40 mouse cellular contexts compared by ENCODE assay signal in genomic region chr3:69993806-69994205, GRCm38 (mm10). TPM values are rescaled to one million over a fixed set of nuclear protein-coding genes. Genes with fewer than 3 reads are reported as not detected.
"Had no signal": no experiment of that assay in that cellular context is flagged by ENCODE, and none has a peak within 500 bp of the region (broad histone marks: within the 10 kb centered on the region; RNA-seq: fewer than 3 reads in every experiment).

No protein-coding gene starts in this region.

- H3K4me3 ChIP-seq: heart, adult 2 months; heart, embryonic 13.5 days; heart, embryonic 15.5 days; hindbrain, embryonic 13.5 days; limb, embryonic 13.5 days; limb, embryonic 15.5 days; liver, embryonic 12.5 days had no signal

- DNase-seq: forebrain, postnatal 0 days; gastrocnemius, postnatal 14 days; gastrocnemius, postnatal 36 days; heart, adult 11 months; heart, adult 2 months; heart, postnatal 14 days; heart, postnatal 36 days; kidney, adult 2 months; kidney, postnatal 10 days; kidney, postnatal 36 days; layer of hippocampus, adult 9-11 months; layer of hippocampus, postnatal 36 days; left cerebral cortex, postnatal 4 days had no signal

- H3K36me3 ChIP-seq: heart, embryonic 13.5 days; heart, embryonic 15.5 days; hindbrain, embryonic 13.5 days; limb, embryonic 13.5 days; limb, embryonic 15.5 days; liver, embryonic 12.5 days had no signal

- ATAC-seq: forebrain, postnatal 0 days; hindbrain, embryonic 16.5 days; intestine, embryonic 16.5 days; liver, embryonic 12.5 days had no signal

- H3K9me3 ChIP-seq: heart, embryonic 13.5 days; heart, embryonic 15.5 days; hindbrain, embryonic 13.5 days; limb, embryonic 13.5 days; limb, embryonic 15.5 days; liver, embryonic 12.5 days had no signal

- H3K27me3 ChIP-seq: heart, embryonic 13.5 days; heart, embryonic 15.5 days; hindbrain, embryonic 13.5 days; limb, embryonic 15.5 days; liver, embryonic 12.5 days had no signal

- H3K27ac ChIP-seq: heart, adult 2 months; heart, embryonic 13.5 days; heart, embryonic 15.5 days; hindbrain, embryonic 13.5 days; limb, embryonic 13.5 days; limb, embryonic 15.5 days; liver, embryonic 12.5 days; liver, embryonic 14.5 days had no signal

- H3K4me2 ChIP-seq: heart, embryonic 11.5 days; heart, embryonic 13.5 days; heart, embryonic 15.5 days; hindbrain, embryonic 13.5 days; limb, embryonic 13.5 days; limb, embryonic 15.5 days; liver, embryonic 12.5 days had no signal

- H3K9ac ChIP-seq: forebrain, postnatal 0 days; heart, embryonic 13.5 days; heart, embryonic 15.5 days; hindbrain, embryonic 13.5 days; limb, embryonic 13.5 days; limb, embryonic 15.5 days; liver, embryonic 12.5 days; liver, embryonic 14.5 days had no signal

- H3K4me1 ChIP-seq: heart, embryonic 13.5 days; heart, embryonic 15.5 days; hindbrain, embryonic 13.5 days; limb, embryonic 13.5 days; limb, embryonic 15.5 days; liver, embryonic 12.5 days had no signal

RNA-seq across cellular contexts. Expression of gene Otol1, which starts 13.6 kb away (rescaled TPM):
- total RNA-seq: forebrain, postnatal 0 days; gastrocnemius, adult 18-20 months; gastrocnemius, adult 8-10 months; gastrocnemius, postnatal 14 days; gastrocnemius, postnatal 36 days; heart, adult 2 months; heart, postnatal 14 days; heart, postnatal 36 days; hematopoietic stem cell, adult 5-6 weeks; layer of hippocampus, adult 18-20 months; layer of hippocampus, adult 8-10 months; layer of hippocampus, postnatal 14 days; layer of hippocampus, postnatal 36 days; left cerebral cortex, adult 18-20 months; left cerebral cortex, adult 8-10 months; left cerebral cortex, postnatal 10 days; left cerebral cortex, postnatal 25 days; liver, adult 2 months had no signal
- polyA plus RNA-seq: forebrain, postnatal 0 days; gonadal fat pad, adult 2 months; heart, adult 2 months; heart, embryonic 11.5 days; heart, embryonic 13.5 days; heart, embryonic 15.5 days; heart, postnatal 0 days; intestine, embryonic 14.5 days; intestine, embryonic 16.5 days; kidney, adult 2 months; large intestine, adult 2 months; limb, embryonic 11.5 days; limb, embryonic 13.5 days; limb, embryonic 15.5 days; liver, adult 2 months; liver, embryonic 12.5 days; liver, embryonic 14.5 days; liver, embryonic 16.5 days had no signal
